Mouse (Mus musculus) liver, embryonic 13.5 days (tissue): ENCODE results near the gene Wasl. TPM values are rescaled to one million over a fixed set of nuclear protein-coding genes. Genes with fewer than 3 reads are reported as not detected.
A peak's percentile ranks its signal among the peaks of the same experiment; 100 is the strongest.

Experiments
- ATAC-seq: fragments of 200-750 bp; cut with Nextera tagmentation; 2 replicates; pipeline ENCODE4 v1.8.0; 2017; ENCODE audit warnings: low read depth, mild to moderate bottlenecking, moderate number of reproducible peaks, moderate library complexity
- DNase-seq: peaks from one replicate; pipeline ENCODE4 v3.0.0; 2022
- H3K27ac ChIP-seq: fragments of 300-500 bp; sonication (generic); 2 replicates; pipeline ENCODE4 v1.5.1; 2015; ENCODE audit warnings: moderate library complexity, mild to moderate bottlenecking, inconsistent platforms
- H3K27me3 ChIP-seq: fragments of 300-500 bp; sonication (generic); 2 replicates; pipeline ENCODE4 v1.6.1; 2015; ENCODE audit warnings: mild to moderate bottlenecking, inconsistent platforms
- H3K36me3 ChIP-seq: fragments of 300-500 bp; sonication (generic); 2 replicates; pipeline ENCODE4 v1.6.1; 2015; ENCODE audit warnings: mild to moderate bottlenecking, inconsistent platforms
- H3K4me1 ChIP-seq: fragments of 300-500 bp; sonication (generic); replicated peaks from 2 replicates; pipeline ENCODE4 v1.6.1; 2015; ENCODE audit warnings: inconsistent platforms
- H3K4me2 ChIP-seq: fragments of 300-500 bp; sonication (generic); 2 replicates; pipeline ENCODE4 v1.6.1; 2015; ENCODE audit warnings: inconsistent platforms, mild to moderate bottlenecking, moderate library complexity
- H3K4me3 ChIP-seq: fragments of 300-500 bp; sonication (generic); replicated peaks from 2 replicates; pipeline ENCODE4 v1.5.1; 2015; ENCODE audit warnings: mild to moderate bottlenecking, inconsistent platforms
- H3K9ac ChIP-seq: fragments of 300-500 bp; sonication (generic); 2 replicates; pipeline ENCODE4 v1.6.1; 2015; ENCODE audit warnings: mild to moderate bottlenecking, inconsistent platforms
- H3K9me3 ChIP-seq: fragments of 300-500 bp; sonication (generic); replicated peaks from 2 replicates; pipeline ENCODE4 v1.6.1; 2016; ENCODE audit warnings: inconsistent platforms
- WGBS: fragments of 180-500 bp; shearing (Covaris S2); methylation state at CpG from one replicate; pipeline ENCODE4 v1.1.7; 2015; ENCODE audit not compliant: insufficient replicate concordance; 5-methylcytosine and 5-hydroxymethylcytosine counted together
- polyA plus RNA-seq: library from polyadenylated mRNA; unstranded; fragments of >200 nt; fragmentation: Nextera tagmentation; extraction: Ambion mirVana; gene quantifications from 2 replicates; pipeline ENCODE4 v1.2.1, GENCODE M21; 2015

Gene Wasl
- polyA plus RNA-seq, 1 experiment from 2014 or later = 22.6 TPM

GRCm38 (mm10) chr6:24642960-24643359 lies 21.8 kb downstream of the Wasl start:
- Histone ChIP-seq H3K36me3 (0 out of 2 replicates have a peak, but pooled peaks cover 3% of the 10 kb centered on the region), H3K4me3 (no peak overlapping the region), H3K27me3 (no peaks in the 10 kb centered on the region), H3K9ac (no peak overlapping the region), H3K9me3 (no peaks in the 10 kb centered on the region), H3K27ac (no peak overlapping the region), H3K4me2 (no peak overlapping the region), H3K4me1 (peaks cover 24% of the 10 kb centered on the region)
- ATAC-seq (no peak), DNase-seq (no peak)
- 84% methylated on average over 3 of the region's 3 CpGs for WGBS

- Histone ChIP-seq H3K9ac (no peak overlapping the region), H3K27me3 (no peaks in the 10 kb centered on the region), H3K36me3 (0 out of 2 replicates have a peak, but pooled peaks cover 3% of the 10 kb centered on the region), H3K4me2 (no peak overlapping the region), H3K9me3 (no peaks in the 10 kb centered on the region), H3K4me1 (peaks cover 17% of the 10 kb centered on the region), H3K27ac (no peak overlapping the region), H3K4me3 (no peak overlapping the region)
- ATAC-seq (no peak), DNase-seq (no peak)
- 73% methylated on average over 2 of the region's 2 CpGs for WGBS
These were observed 22.6 kb downstream of the Wasl start for GRCm38 (mm10) chr6:24642161-24642560.

GRCm38 (mm10) chr6:24641286-24641685 lies 23.5 kb downstream of the Wasl start:
- peaks cover 12% of the 10 kb centered on the region for H3K4me1 ChIP-seq
- 71% methylated on average over 4 of the region's 4 CpGs for WGBS
- H3K4me2 ChIP-seq = no peak overlapping the region
- H3K4me3 ChIP-seq = no peak overlapping the region
- 0 out of 2 replicates have a peak, but pooled peaks cover 3% of the 10 kb centered on the region for H3K36me3 ChIP-seq
- H3K27ac ChIP-seq = no peak overlapping the region
- DNase-seq = no peak
- no peaks in the 10 kb centered on the region for H3K27me3 ChIP-seq
- no peaks in the 10 kb centered on the region for H3K9me3 ChIP-seq
- H3K9ac ChIP-seq = no peak overlapping the region
- ATAC-seq = no peak

- peaks cover 7% of the 10 kb centered on the region; the same call in 1 of the 2 replicates for H3K4me1 ChIP-seq
- no peak overlapping the region for H3K27ac ChIP-seq
- 75% methylated on average over 2 of the region's 2 CpGs for WGBS
- ATAC-seq = no peak
- H3K36me3 ChIP-seq = peaks cover 24% of the 10 kb centered on the region
- no peak overlapping the region for H3K9ac ChIP-seq
- no peak overlapping the region for H3K4me3 ChIP-seq
- H3K27me3 ChIP-seq = no peaks in the 10 kb centered on the region
- H3K4me2 ChIP-seq = no peak overlapping the region
- DNase-seq = no peak
- no peaks in the 10 kb centered on the region for H3K9me3 ChIP-seq
These were observed 29.0 kb downstream of the Wasl start for GRCm38 (mm10) chr6:24635814-24636213.

GRCm38 (mm10) chr6:24634065-24634464 lies 30.7 kb downstream of the Wasl start:
- peaks cover 24% of the 10 kb centered on the region for H3K36me3 ChIP-seq
- DNase-seq (no peak), ATAC-seq (no peak)
- H3K27ac ChIP-seq = no peak overlapping the region
- no peaks in the 10 kb centered on the region for H3K9me3 ChIP-seq
- H3K27me3 ChIP-seq = no peaks in the 10 kb centered on the region
- WGBS = 81% methylated on average over 3 of the region's 3 CpGs
- no peak overlapping the region for H3K9ac ChIP-seq
- no peak overlapping the region for H3K4me3 ChIP-seq
- H3K4me1 ChIP-seq = peaks cover 7% of the 10 kb centered on the region; the same call in 1 of the 2 replicates
- H3K4me2 ChIP-seq = no peak overlapping the region

- H3K27ac ChIP-seq = no peak overlapping the region
- WGBS = 70% methylated on average over 4 of the region's 4 CpGs
- H3K27me3 ChIP-seq = no peaks in the 10 kb centered on the region
- peak; percentile 53 for ATAC-seq
- DNase-seq = no peak
- no peak overlapping the region for H3K9ac ChIP-seq
- H3K4me2 ChIP-seq = no peak overlapping the region
- peaks cover 7% of the 10 kb centered on the region; the same call in 1 of the 2 replicates for H3K4me1 ChIP-seq
- no peak overlapping the region for H3K4me3 ChIP-seq
- peaks cover 24% of the 10 kb centered on the region for H3K36me3 ChIP-seq
- H3K9me3 ChIP-seq = no peaks in the 10 kb centered on the region
These were observed 32.7 kb downstream of the Wasl start for GRCm38 (mm10) chr6:24632061-24632460.

- H3K4me2 ChIP-seq = no peak overlapping the region
- H3K27ac ChIP-seq = no peak overlapping the region
- WGBS = 66% methylated on average over 1 of the region's 1 CpGs
- ATAC-seq = no peak
- peaks cover 7% of the 10 kb centered on the region; the same call in 1 of the 2 replicates for H3K4me1 ChIP-seq
- no peaks in the 10 kb centered on the region for H3K9me3 ChIP-seq
- H3K9ac ChIP-seq = no peak overlapping the region
- no peak for DNase-seq
- no peaks in the 10 kb centered on the region for H3K27me3 ChIP-seq
- H3K36me3 ChIP-seq = peaks cover 35% of the 10 kb centered on the region
- no peak overlapping the region for H3K4me3 ChIP-seq
These were observed 36.3 kb downstream of the Wasl start for GRCm38 (mm10) chr6:24628499-24628898.

GRCm38 (mm10) chr6:24627586-24628030 lies 37.2 kb downstream of the Wasl start:
- peak; percentile 70 for ATAC-seq
- 0 out of 2 replicates have a peak, but pooled peaks cover 4% of the 10 kb centered on the region for H3K4me1 ChIP-seq

GRCm38 (mm10) chr6:24622098-24622497 lies 42.7 kb downstream of the Wasl start:
- DNase-seq (no peak), ATAC-seq (no peak)
- no peak overlapping the region for H3K9ac ChIP-seq
- no peak overlapping the region for H3K27ac ChIP-seq
- H3K9me3 ChIP-seq = no peaks in the 10 kb centered on the region
- H3K4me3 ChIP-seq = no peak overlapping the region
- WGBS = 74% methylated on average over 2 of the region's 2 CpGs
- peaks cover 47% of the 10 kb centered on the region for H3K36me3 ChIP-seq
- no peaks in the 10 kb centered on the region for H3K27me3 ChIP-seq
- H3K4me1 ChIP-seq = no peaks in the 10 kb centered on the region
- no peak overlapping the region for H3K4me2 ChIP-seq

More at GRCm38 (mm10) chr6:24627586-24628030, 37.2 kb downstream of the Wasl start:
- H3K9ac ChIP-seq = no peak overlapping the region
- 57% methylated on average over 5 of the region's 5 CpGs for WGBS
- no peaks in the 10 kb centered on the region for H3K27me3 ChIP-seq
- no peak overlapping the region for H3K4me3 ChIP-seq
- DNase-seq = peak; percentile 34
- H3K4me2 ChIP-seq = no peak overlapping the region
- H3K9me3 ChIP-seq = no peaks in the 10 kb centered on the region
- H3K27ac ChIP-seq = no peak overlapping the region
- peaks cover 26% of the 10 kb centered on the region for H3K36me3 ChIP-seq

- DNase-seq (no peak), ATAC-seq (no peak)
- no peaks in the 10 kb centered on the region for H3K4me1 ChIP-seq
- no peak overlapping the region for H3K27ac ChIP-seq
- H3K9me3 ChIP-seq = no peaks in the 10 kb centered on the region
- peaks cover 49% of the 10 kb centered on the region for H3K36me3 ChIP-seq
- 77% methylated on average over 2 of the region's 2 CpGs for WGBS
- no peak overlapping the region for H3K4me3 ChIP-seq
- no peaks in the 10 kb centered on the region for H3K27me3 ChIP-seq
- H3K9ac ChIP-seq = no peak overlapping the region
- no peak overlapping the region for H3K4me2 ChIP-seq
These were observed 43.9 kb downstream of the Wasl start for GRCm38 (mm10) chr6:24620936-24621335.

GRCm38 (mm10) chr6:24619285-24620045 lies 45.3 kb downstream of the Wasl start:
- no peaks in the 10 kb centered on the region for H3K9me3 ChIP-seq
- H3K4me3 ChIP-seq = no peak overlapping the region
- H3K36me3 ChIP-seq = peaks cover 50% of the 10 kb centered on the region
- H3K4me1 ChIP-seq = no peaks in the 10 kb centered on the region
- DNase-seq = no peak
- H3K9ac ChIP-seq = no peak overlapping the region
- no peak for ATAC-seq
- no peaks in the 10 kb centered on the region for H3K27me3 ChIP-seq
- WGBS = 69% methylated on average over 6 of the region's 6 CpGs
- H3K4me2 ChIP-seq = no peak overlapping the region
- H3K27ac ChIP-seq = no peak overlapping the region

- Histone ChIP-seq H3K4me1 (no peaks in the 10 kb centered on the region), H3K27me3 (no peaks in the 10 kb centered on the region), H3K4me3 (no peak overlapping the region), H3K9me3 (no peaks in the 10 kb centered on the region), H3K27ac (no peak overlapping the region), H3K4me2 (no peak overlapping the region), H3K36me3 (peaks cover 54% of the 10 kb centered on the region), H3K9ac (no peak overlapping the region)
- no peak for ATAC-seq
- DNase-seq = no peak
- 88% methylated on average over 4 of the region's 4 CpGs for WGBS
These were observed 48.1 kb downstream of the Wasl start for GRCm38 (mm10) chr6:24616746-24617145.
